In the genomic region with DNA sequence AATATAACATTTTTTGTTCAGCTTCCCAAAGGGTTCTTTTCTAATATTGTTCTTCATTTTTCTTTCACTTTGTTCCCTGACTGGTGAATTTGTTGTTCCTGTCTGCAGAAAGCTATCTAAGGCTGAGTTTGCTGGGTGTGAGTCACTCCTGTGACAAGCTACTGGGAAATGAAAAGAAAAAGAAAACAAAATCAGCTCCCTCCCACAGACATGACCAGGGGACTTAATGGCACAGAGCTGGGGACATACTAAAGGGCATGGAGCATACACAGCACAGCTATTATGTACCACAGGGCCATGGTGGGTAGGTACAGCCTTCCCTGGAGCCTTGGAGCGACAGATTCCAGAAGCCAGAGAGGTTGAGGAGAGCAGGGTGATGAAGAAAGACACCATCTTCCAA, we compare ENCODE assay signal across 16 mouse cellular contexts.
DNase-seq lines count a peak whose midpoint lies in the region; ATAC-seq and TF ChIP-seq lines count a peak whose summit lies in the region.
"Had no signal": no experiment of that assay in that cellular context is flagged by ENCODE, and none has a peak within 500 bp of the region (broad histone marks: within the 10 kb centered on the region; RNA-seq: fewer than 3 reads in every experiment).

No protein-coding gene starts in this region.

- intact Hi-C loops in heart, postnatal 14 days (cut with DNase I): no loop called here

- H3K9me3 ChIP-seq in lung, embryonic 14.5 days (ENCODE audit: low read depth, low read length): no peaks in the 10 kb centered on the region
- H3K9me3 ChIP-seq: embryonic facial prominence, embryonic 12.5 days; forebrain, embryonic 13.5 days; midbrain, embryonic 15.5 days; neural tube, embryonic 15.5 days had no signal

- no peaks in the 10 kb centered on the region for H3K36me3 ChIP-seq in lung, embryonic 14.5 days (ENCODE audit: insufficient read depth)
- H3K36me3 ChIP-seq: embryonic facial prominence, embryonic 12.5 days; midbrain, embryonic 15.5 days; neural tube, embryonic 15.5 days had no signal

- TF ChIP-seq POLR2A in lung, adult 2 months (IDR thresholded peaks at IDR 0.05; ENCODE audit: borderline replicate concordance, extremely low read depth, low read depth, low read length): no peak
- no peak for TF ChIP-seq POLR2A in bone marrow macrophage, adult 2 months (IDR thresholded peaks at IDR 0.05; ENCODE audit: borderline replicate concordance, low read depth, low read length)
- no peak for TF ChIP-seq POLR2A in olfactory bulb, adult 2 months (IDR thresholded peaks at IDR 0.05; ENCODE audit: insufficient read depth, low read depth, low read length)

- no peak overlapping the region for H3K4me2 ChIP-seq in lung, embryonic 14.5 days
- H3K4me2 ChIP-seq: embryonic facial prominence, embryonic 12.5 days; forebrain, embryonic 13.5 days; midbrain, embryonic 15.5 days; neural tube, embryonic 15.5 days had no signal

- ATAC-seq in lung, embryonic 14.5 days (ENCODE audit: insufficient read depth): no peak
- ATAC-seq: forebrain, embryonic 13.5 days; hindbrain, postnatal 0 days; midbrain, embryonic 15.5 days had no signal

- 82% methylated on average over 1 of the region's 1 CpGs for WGBS in lung, embryonic 14.5 days
- 85% methylated on average over 1 of the region's 1 CpGs for WGBS in lung, adult 2 months
- 59% methylated on average over 1 of the region's 1 CpGs for WGBS in olfactory bulb, adult 2 months

- no peaks in the 10 kb centered on the region for H3K27me3 ChIP-seq in lung, embryonic 14.5 days (ENCODE audit: insufficient read depth, low read length)
- H3K27me3 ChIP-seq: embryonic facial prominence, embryonic 12.5 days; forebrain, embryonic 13.5 days; midbrain, embryonic 15.5 days; neural tube, embryonic 15.5 days had no signal

- H3K4me1 ChIP-seq in lung, embryonic 14.5 days (ENCODE audit: insufficient read depth): 0 out of 2 replicates have a peak, but pooled peaks cover 4% of the 10 kb centered on the region
- no peaks in the 10 kb centered on the region for H3K4me1 ChIP-seq in lung, adult 2 months (ENCODE audit: control insufficient read depth, insufficient read depth, low read length)
- peaks cover 22% of the 10 kb centered on the region for H3K4me1 ChIP-seq in bone marrow macrophage, adult 2 months (ENCODE audit: control insufficient read depth, insufficient read depth, low read length)
- peaks cover 11% of the 10 kb centered on the region for H3K4me1 ChIP-seq in olfactory bulb, adult 2 months (ENCODE audit: control insufficient read depth, insufficient read depth, low read length)
- H3K4me1 ChIP-seq: embryonic facial prominence, embryonic 12.5 days; midbrain, embryonic 15.5 days had no signal

- peak overlapping the region; percentile 36; the same call in 1 of the 2 replicates for H3K27ac ChIP-seq in lung, embryonic 14.5 days (ENCODE audit: low read depth)
- peak overlapping the region; percentile 26 for H3K27ac ChIP-seq in bone marrow macrophage, adult 2 months (ENCODE audit: insufficient read depth, low read depth, low read length)
- peak overlapping the region; percentile 12 for H3K27ac ChIP-seq in olfactory bulb, adult 2 months (ENCODE audit: insufficient read depth, low read depth, low read length)
- H3K27ac ChIP-seq: embryonic facial prominence, embryonic 12.5 days; forebrain, embryonic 13.5 days; hindbrain, postnatal 0 days; midbrain, embryonic 15.5 days; neural tube, embryonic 15.5 days had no signal

- peak; percentile 15 to 17 for DNase-seq in heart, adult 9 months (ENCODE audit: low spot score in 2 of 2)
- DNase-seq in heart, postnatal 14 days: no peak
- no peak for DNase-seq in lung, embryonic 14.5 days
- DNase-seq in lung, adult 2 months: no peak
- DNase-seq in layer of hippocampus, adult 9-10 months (ENCODE audit: low spot score): no peak
- DNase-seq: cerebellum, postnatal 10 days; kidney, postnatal 4 days; right cerebral cortex, adult 18-20 months; thymus, adult 18-20 months had no signal

- TF ChIP-seq CTCF in lung, embryonic 14.5 days (IDR thresholded peaks at IDR 0.05; ENCODE audit: low read depth): no peak
- no peak for TF ChIP-seq CTCF in lung, adult 2 months (IDR thresholded peaks at IDR 0.05; ENCODE audit: insufficient read depth, low read length)
- no peak for TF ChIP-seq CTCF in bone marrow macrophage, adult 2 months (IDR thresholded peaks at IDR 0.05; ENCODE audit: low read depth, low read length)
- no peak for TF ChIP-seq CTCF in olfactory bulb, adult 2 months (IDR thresholded peaks at IDR 0.05; ENCODE audit: insufficient read depth, low read depth, low read length)

- H3K9ac ChIP-seq in lung, embryonic 14.5 days: no peak overlapping the region
- H3K9ac ChIP-seq: embryonic facial prominence, embryonic 12.5 days; forebrain, embryonic 13.5 days; midbrain, embryonic 15.5 days; neural tube, embryonic 15.5 days had no signal

- no peak overlapping the region for H3K4me3 ChIP-seq in lung, embryonic 14.5 days (ENCODE audit: low read depth, low read length)
- H3K4me3 ChIP-seq in lung, adult 2 months (replicated peaks; ENCODE audit: extremely low read depth, low read depth, low read length): no peak overlapping the region
- no peak overlapping the region for H3K4me3 ChIP-seq in bone marrow macrophage, adult 2 months (ENCODE audit: insufficient read depth, low read length)
- no peak overlapping the region for H3K4me3 ChIP-seq in olfactory bulb, adult 2 months (ENCODE audit: insufficient read depth, low read depth, low read length)
- H3K4me3 ChIP-seq: embryonic facial prominence, embryonic 12.5 days; forebrain, embryonic 13.5 days; midbrain, embryonic 15.5 days; neural tube, embryonic 15.5 days had no signal

Comparison
In these comparisons a context has a peak if more than half of its experiments do, and no peak if none do; other contexts are left out.
1. DNase-seq: peak in heart, adult 9 months (2 of 2); none in heart, postnatal 14 days (0 of 2), lung, embryonic 14.5 days (single experiment), lung, adult 2 months (single experiment) and layer of hippocampus, adult 9-10 months (single experiment).
2. Peak in every context shown above with its lines, with median percentiles within 50 percentile points of each other: H3K27ac ChIP-seq.